Mouse (Mus musculus): ENCODE measurements at regions not wholly inside any gene's neighbourhood (a gene's known extent, or its start where the extent isn't known, plus 50 kb on each side); places are given as distances from the start of the nearest gene placed in this dataset.

DNA sequence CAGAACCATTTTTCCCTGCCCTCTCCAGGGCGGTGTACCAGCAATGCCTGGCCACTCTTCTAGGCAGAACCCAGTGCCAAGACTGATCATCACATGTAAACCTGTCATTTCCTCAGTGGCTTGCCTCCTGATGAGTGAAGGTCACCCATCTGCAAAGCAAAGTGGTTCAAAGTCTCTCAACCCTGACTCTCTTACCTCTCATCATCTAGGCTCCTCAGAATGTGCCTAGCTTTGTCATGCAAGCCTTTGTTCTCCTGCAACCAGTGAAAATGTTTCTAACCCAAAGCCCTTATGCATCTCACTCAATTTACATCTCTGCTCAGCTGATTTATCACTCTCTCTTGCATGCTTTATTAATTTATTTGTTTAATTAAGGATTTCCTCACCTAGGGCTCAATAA, 445.5 kb downstream of the Anxa1 start:
- Histone ChIP-seq H3K27ac (ENCODE audit: control insufficient read depth, low read depth, low read length) (no peak overlapping the region), H3K79me2 (ENCODE audit: control insufficient read depth, insufficient read depth, low read length, poor library complexity) (no peaks in the 10 kb centered on the region), H3K36me3 (ENCODE audit: control insufficient read depth in 1 of 2, insufficient read depth in 2 of 2, low read length in 2 of 2) (no peaks in the 10 kb centered on the region), H3K27me3 (ENCODE audit: control insufficient read depth in 1 of 2, insufficient read depth in 2 of 2, low read length in 2 of 2) (no peaks in the 10 kb centered on the region), H3K4me3 (ENCODE audit: control insufficient read depth in 1 of 2, insufficient read depth in 1 of 2, low read depth in 2 of 2, low read length in 2 of 2) (no peak overlapping the region), H3K9ac (ENCODE audit: control insufficient read depth, low read depth, low read length, poor library complexity, severe bottlenecking) (no peak overlapping the region), H3K9me3 (replicated peaks; ENCODE audit: insufficient read depth, low read length) (no peaks in the 10 kb centered on the region), H3K4me1 (ENCODE audit: control insufficient read depth in 1 of 2, insufficient read depth in 2 of 2, low read length in 2 of 2) (no peaks in the 10 kb centered on the region)
- DNase-seq (ENCODE audit: low read depth, low spot score), result no peak
- no peak for TF ChIP-seq USF1 (IDR thresholded peaks at IDR 0.05; ENCODE audit: low read depth, low read length)
- no peak for TF ChIP-seq ELF1 (IDR thresholded peaks at IDR 0.05; ENCODE audit: low read depth, low read length)
- TF ChIP-seq USF2 (IDR thresholded peaks at IDR 0.05; ENCODE audit: borderline replicate concordance in 1 of 2, insufficient read depth in 1 of 2, low read depth in 1 of 2, low read length in 2 of 2), result no peak
- no peak for TF ChIP-seq ETS1 (IDR thresholded peaks at IDR 0.05; ENCODE audit: low read depth, low read length)
- TF ChIP-seq MAZ (IDR thresholded peaks at IDR 0.05; ENCODE audit: low read depth, low read length), result no peak
- no peak for TF ChIP-seq MYB (IDR thresholded peaks at IDR 0.05; ENCODE audit: low read depth, low read length)
- no peak for TF ChIP-seq TAL1 (IDR thresholded peaks at IDR 0.05; ENCODE audit: low read length)
- no peak for TF ChIP-seq RAD21 (IDR thresholded peaks at IDR 0.05; ENCODE audit: low read depth, low read length)
- TF ChIP-seq CHD1 (IDR thresholded peaks at IDR 0.05; ENCODE audit: low read depth, low read length), result no peak
- TF ChIP-seq JUND (IDR thresholded peaks at IDR 0.05; ENCODE audit: low read depth, low read length), result no peak
- no peak for TF ChIP-seq ZKSCAN1 (IDR thresholded peaks at IDR 0.05; ENCODE audit: low read depth, low read length)

DNA sequence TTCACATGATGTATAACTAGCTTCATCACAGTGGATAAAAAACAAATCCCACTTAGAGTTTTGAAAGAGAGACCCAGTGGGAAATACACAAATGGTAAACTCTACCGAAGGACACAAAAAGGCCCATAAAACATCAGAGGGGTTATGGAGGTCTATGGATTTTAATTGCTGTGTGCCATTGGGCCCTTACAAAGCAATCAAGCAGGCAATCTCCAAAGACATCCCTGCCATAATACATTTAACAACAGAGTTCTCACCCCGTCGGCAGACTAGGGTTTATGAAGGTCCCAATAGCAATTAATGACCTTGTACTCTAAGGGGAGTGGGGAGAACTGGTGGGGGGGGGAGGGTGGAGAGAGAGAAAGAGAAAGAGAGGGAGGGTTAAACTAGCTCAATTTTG, 448.0 kb downstream of the Anxa1 start:
- H3K27me3 ChIP-seq (ENCODE audit: control insufficient read depth in 1 of 2, insufficient read depth in 2 of 2, low read length in 2 of 2), result no peaks in the 10 kb centered on the region
- no peaks in the 10 kb centered on the region for H3K9me3 ChIP-seq (replicated peaks; ENCODE audit: insufficient read depth, low read length)
- H3K36me3 ChIP-seq (ENCODE audit: control insufficient read depth in 1 of 2, insufficient read depth in 2 of 2, low read length in 2 of 2), result no peaks in the 10 kb centered on the region
- no peak for TF ChIP-seq ZC3H11A (IDR thresholded peaks at IDR 0.05; ENCODE audit: low read depth, low read length)
- no peak for DNase-seq (ENCODE audit: low read depth, low spot score)
- no peak overlapping the region for H3K9ac ChIP-seq (ENCODE audit: control insufficient read depth, low read depth, low read length, poor library complexity, severe bottlenecking)
- no peaks in the 10 kb centered on the region for H3K79me2 ChIP-seq (ENCODE audit: control insufficient read depth, insufficient read depth, low read length, poor library complexity)
- no peak overlapping the region for H3K4me3 ChIP-seq (ENCODE audit: control insufficient read depth in 1 of 2, insufficient read depth in 1 of 2, low read depth in 2 of 2, low read length in 2 of 2)
- H3K4me1 ChIP-seq (ENCODE audit: control insufficient read depth in 1 of 2, insufficient read depth in 2 of 2, low read length in 2 of 2), result no peaks in the 10 kb centered on the region
- H3K27ac ChIP-seq (ENCODE audit: control insufficient read depth, low read depth, low read length), result no peak overlapping the region

DNA sequence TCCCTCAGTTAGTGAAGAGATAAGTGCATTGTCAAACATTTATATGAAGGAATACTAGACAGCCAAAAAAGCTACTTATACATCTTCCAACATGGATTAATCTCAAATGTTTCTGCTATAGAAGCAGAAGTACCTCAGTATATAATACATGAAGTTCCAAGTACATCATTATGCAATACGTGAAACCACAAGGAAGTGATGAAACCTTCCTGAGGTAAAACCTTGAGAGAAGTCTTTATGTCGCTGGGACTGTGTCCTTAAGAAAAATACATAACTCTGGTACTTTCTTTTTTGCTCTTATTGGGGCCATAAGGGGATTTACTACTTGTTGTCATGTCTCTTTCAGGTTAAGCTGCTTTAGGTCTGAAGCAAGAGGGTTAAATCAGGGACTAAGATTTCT, 469.6 kb downstream of the Anxa1 start:
- no peaks in the 10 kb centered on the region for H3K9me3 ChIP-seq (replicated peaks; ENCODE audit: insufficient read depth, low read length)
- no peaks in the 10 kb centered on the region for H3K79me2 ChIP-seq (ENCODE audit: control insufficient read depth, insufficient read depth, low read length, poor library complexity)
- H3K27me3 ChIP-seq (ENCODE audit: control insufficient read depth in 1 of 2, insufficient read depth in 2 of 2, low read length in 2 of 2), result no peaks in the 10 kb centered on the region
- DNase-seq (ENCODE audit: low read depth, low spot score), result no peak
- TF ChIP-seq NELFE (IDR thresholded peaks at IDR 0.05; ENCODE audit: low read depth, low read length) (no peak), USF1 (IDR thresholded peaks at IDR 0.05; ENCODE audit: low read depth, low read length) (no peak), TCF12 (IDR thresholded peaks at IDR 0.05; ENCODE audit: low read depth, low read length) (no peak), POLR2AphosphoS2 (IDR thresholded peaks at IDR 0.05; ENCODE audit: low read length) (no peak), ZNF384 (IDR thresholded peaks at IDR 0.05; ENCODE audit: low read depth, low read length) (no peak), ZC3H11A (IDR thresholded peaks at IDR 0.05; ENCODE audit: low read depth, low read length) (no peak), POLR2AphosphoS5 (IDR thresholded peaks at IDR 0.05; ENCODE audit: borderline replicate concordance, low read depth, low read length) (no peak), SIN3A (IDR thresholded peaks at IDR 0.05; ENCODE audit: low read length) (no peak), CHD1 (IDR thresholded peaks at IDR 0.05; ENCODE audit: low read depth, low read length) (no peak), HCFC1 (IDR thresholded peaks at IDR 0.05; ENCODE audit: low read depth, low read length) (no peak), MAFK (IDR thresholded peaks at IDR 0.05; ENCODE audit: borderline replicate concordance, low read depth, low read length) (no peak), MEF2A (IDR thresholded peaks at IDR 0.05; ENCODE audit: extremely low read depth, insufficient replicate concordance, low read depth, low read length, poor library complexity, severe bottlenecking) (no peak), E2F4 (IDR thresholded peaks at IDR 0.05; ENCODE audit: borderline replicate concordance, low read depth, low read length) (no peak), TAL1 (IDR thresholded peaks at IDR 0.05; ENCODE audit: low read length) (no peak), SMC3 (IDR thresholded peaks at IDR 0.05; ENCODE audit: low read depth, low read length) (no peak), RAD21 (IDR thresholded peaks at IDR 0.05; ENCODE audit: low read depth, low read length) (no peak)
- no peak overlapping the region for H3K9ac ChIP-seq (ENCODE audit: control insufficient read depth, low read depth, low read length, poor library complexity, severe bottlenecking)
- no peak overlapping the region for H3K27ac ChIP-seq (ENCODE audit: control insufficient read depth, low read depth, low read length)
- no peaks in the 10 kb centered on the region for H3K36me3 ChIP-seq (ENCODE audit: control insufficient read depth in 1 of 2, insufficient read depth in 2 of 2, low read length in 2 of 2)
- H3K4me1 ChIP-seq (ENCODE audit: control insufficient read depth in 1 of 2, insufficient read depth in 2 of 2, low read length in 2 of 2), result no peaks in the 10 kb centered on the region
- H3K4me3 ChIP-seq (ENCODE audit: control insufficient read depth in 1 of 2, insufficient read depth in 1 of 2, low read depth in 2 of 2, low read length in 2 of 2), result no peak overlapping the region
